Mouse (Mus musculus) intestine, embryonic 15.5 days (tissue): Measurements from ENCODE around the gene Ghrl. TPM values are rescaled to one million over a fixed set of nuclear protein-coding genes. Genes with fewer than 3 reads are reported as not detected.
A peak's percentile ranks its signal among the peaks of the same experiment; 100 is the strongest.
"Not testable (repeated sequence)": the region's sequence is repeated elsewhere in the genome, so short reads cannot be mapped to it uniquely, and the experiment has no call there.

Experiments
- ATAC-seq: fragments of 200-750 bp; cut with Nextera tagmentation; 2 replicates; pipeline ENCODE4 v1.8.0; 2017; ENCODE audit warnings: moderate TSS enrichment, moderate library complexity
- H3K27ac ChIP-seq: fragments of 300-500 bp; sonication (generic); 2 replicates; pipeline ENCODE4 v1.5.1; 2015; ENCODE audit warnings: mild to moderate bottlenecking, inconsistent platforms
- H3K27me3 ChIP-seq: fragments of 300-500 bp; sonication (generic); replicated peaks from 2 replicates; pipeline ENCODE4 v1.6.1; 2015; ENCODE audit warnings: inconsistent platforms
- H3K36me3 ChIP-seq: fragments of 300-500 bp; sonication (generic); 2 replicates; pipeline ENCODE4 v1.6.1; 2015; ENCODE audit warnings: inconsistent platforms
- H3K4me1 ChIP-seq: fragments of 300-500 bp; sonication (generic); replicated peaks from 2 replicates; pipeline ENCODE4 v1.6.1; 2015; ENCODE audit warnings: inconsistent platforms
- H3K4me2 ChIP-seq: fragments of 300-500 bp; sonication (generic); replicated peaks from 2 replicates; pipeline ENCODE4 v1.6.1; 2015; ENCODE audit warnings: mild to moderate bottlenecking, inconsistent platforms
- H3K4me3 ChIP-seq: fragments of 300-500 bp; sonication (generic); replicated peaks from 2 replicates; pipeline ENCODE4 v1.5.1; 2015; ENCODE audit warnings: inconsistent platforms
- H3K9ac ChIP-seq: fragments of 300-500 bp; sonication (generic); 2 replicates; pipeline ENCODE4 v1.6.1; 2015; ENCODE audit warnings: inconsistent platforms
- H3K9me3 ChIP-seq: fragments of 300-500 bp; sonication (generic); 2 replicates; pipeline ENCODE4 v1.6.1; 2016; ENCODE audit warnings: inconsistent platforms
- WGBS: fragments of 180-500 bp; shearing (Covaris S2); methylation state at CpG from one replicate; pipeline ENCODE4 v1.1.7; 2015; 5-methylcytosine and 5-hydroxymethylcytosine counted together
- polyA plus RNA-seq: library from polyadenylated mRNA; unstranded; fragments of >200 nt; fragmentation: Nextera tagmentation; extraction: Ambion mirVana; gene quantifications from 2 replicates; pipeline ENCODE4 v1.2.1, GENCODE M21; 2015

The Ghrl gene
- polyA plus RNA-seq, 1 experiment from 2014 or later = 103 TPM

- Histone ChIP-seq H3K36me3 (no peaks in the 10 kb centered on the region), H3K27ac (no peak overlapping the region), H3K4me1 (no peaks in the 10 kb centered on the region), H3K9ac (no peak overlapping the region), H3K9me3 (no peaks in the 10 kb centered on the region), H3K4me3 (no peak overlapping the region), H3K27me3 (no peaks in the 10 kb centered on the region), H3K4me2 (no peak overlapping the region)
- 92% methylated on average over 9 of the region's 9 CpGs for WGBS
- no peak for ATAC-seq
Measured at GRCm38 (mm10) chr6:113675991-113676390, 43.7 kb downstream of the Ghrl start.

- Histone ChIP-seq H3K27me3 (no peaks in the 10 kb centered on the region), H3K9me3 (no peaks in the 10 kb centered on the region), H3K9ac (no peak overlapping the region), H3K4me3 (no peak overlapping the region), H3K27ac (no peak overlapping the region), H3K36me3 (no peaks in the 10 kb centered on the region), H3K4me1 (no peaks in the 10 kb centered on the region), H3K4me2 (no peak overlapping the region)
- ATAC-seq = peak; percentile 48
- WGBS = 80% methylated on average over 4 of the region's 4 CpGs
Measured at GRCm38 (mm10) chr6:113675234-113675633, 44.4 kb downstream of the Ghrl start.

- no peak overlapping the region for H3K9ac ChIP-seq
- no peak overlapping the region for H3K27ac ChIP-seq
- no peaks in the 10 kb centered on the region for H3K36me3 ChIP-seq
- no peak overlapping the region for H3K4me3 ChIP-seq
- peaks cover 13% of the 10 kb centered on the region; the same call in 1 of the 2 replicates for H3K4me1 ChIP-seq
- H3K27me3 ChIP-seq = no peaks in the 10 kb centered on the region
- no peak overlapping the region for H3K4me2 ChIP-seq
- no peak for ATAC-seq
- WGBS = 77% methylated on average over 6 of the region's 6 CpGs
- no peaks in the 10 kb centered on the region for H3K9me3 ChIP-seq
Measured at GRCm38 (mm10) chr6:113672989-113673388, 46.7 kb downstream of the Ghrl start.

- not testable (repeated sequence) for ATAC-seq, H3K27me3 ChIP-seq, H3K9me3 ChIP-seq, H3K4me3 ChIP-seq, H3K27ac ChIP-seq, H3K36me3 ChIP-seq, H3K4me2 ChIP-seq, H3K9ac ChIP-seq
- peaks cover 15% of the 10 kb centered on the region; the same call in 1 of the 2 replicates for H3K4me1 ChIP-seq
- 89% methylated on average over 1 of the region's 1 CpGs for WGBS
Measured at GRCm38 (mm10) chr6:113672029-113672428, 47.7 kb downstream of the Ghrl start.

- no peak overlapping the region for H3K9ac ChIP-seq
- H3K36me3 ChIP-seq = no peaks in the 10 kb centered on the region
- ATAC-seq = 0 out of 2 replicates have a peak, but pooled peaks have one; percentile 1
- no peak overlapping the region for H3K4me3 ChIP-seq
- H3K4me2 ChIP-seq = no peak overlapping the region
- 58% methylated on average over 7 of the region's 7 CpGs for WGBS
- no peaks in the 10 kb centered on the region for H3K27me3 ChIP-seq
- H3K4me1 ChIP-seq = peaks cover 15% of the 10 kb centered on the region; the same call in 1 of the 2 replicates
- H3K27ac ChIP-seq = peak overlapping the region; percentile 86; the same call in 1 of the 2 replicates
- no peaks in the 10 kb centered on the region for H3K9me3 ChIP-seq
Measured at GRCm38 (mm10) chr6:113669821-113670220, 49.9 kb downstream of the Ghrl start.

GRCm38 (mm10) chr6:113668287-113669154 is 51.2 kb downstream of the Ghrl start:
- Histone ChIP-seq H3K4me2 (peak overlapping the region; percentile 35), H3K9ac (no peak overlapping the region), H3K36me3 (no peaks in the 10 kb centered on the region), H3K27ac (peak overlapping the region; percentile 86), H3K27me3 (no peaks in the 10 kb centered on the region), H3K4me3 (no peak overlapping the region), H3K4me1 (peaks cover 15% of the 10 kb centered on the region; the same call in 1 of the 2 replicates), H3K9me3 (no peaks in the 10 kb centered on the region)
- ATAC-seq = peak; percentile 96
- WGBS = 29% methylated on average over 15 of the region's 15 CpGs

GRCm38 (mm10) chr6:113667611-113668122 is 52.0 kb downstream of the Ghrl start:
- Histone ChIP-seq H3K4me3 (no peak overlapping the region), H3K36me3 (no peaks in the 10 kb centered on the region), H3K4me2 (no peak overlapping the region), H3K27me3 (no peaks in the 10 kb centered on the region), H3K27ac (peak overlapping the region; percentile 44), H3K9me3 (no peaks in the 10 kb centered on the region), H3K4me1 (peaks cover 15% of the 10 kb centered on the region; the same call in 1 of the 2 replicates), H3K9ac (no peak overlapping the region)
- ATAC-seq = no peak
- WGBS = 60% methylated on average over 8 of the region's 8 CpGs

Other genes starting within 250 kb of the Ghrl start
- gene Il17rc, start 248.5 kb downstream of the Ghrl start, polyA plus RNA-seq = 26.6 and 27.2 TPM in 2 replicates
- gene Creld1, start 236.6 kb downstream of the Ghrl start, polyA plus RNA-seq = 21.9 and 22.7 TPM in 2 replicates
- 0.43 and 0.45 TPM in 2 replicates for gene Prrt3, start 217.9 kb downstream of the Ghrl start, polyA plus RNA-seq
- gene Emc3, start 188.2 kb downstream of the Ghrl start, polyA plus RNA-seq = 84.2 and 88.3 TPM in 2 replicates
- gene Fancd2, start 188.2 kb downstream of the Ghrl start, polyA plus RNA-seq = 9.6 and 10.3 TPM in 2 replicates
- 0.13 TPM in 1 of 2 replicates, not detected in the other for gene Fancd2os, start 119.2 kb downstream of the Ghrl start, polyA plus RNA-seq
- 198 and 201 TPM in 2 replicates for gene Brk1, start 115.1 kb downstream of the Ghrl start, polyA plus RNA-seq
- 33.3 and 37.5 TPM in 2 replicates for gene Vhl, start 95.9 kb downstream of the Ghrl start, polyA plus RNA-seq
- 11.0 and 13.9 TPM in 2 replicates for gene Irak2, start 81.4 kb downstream of the Ghrl start, polyA plus RNA-seq
- gene Tatdn2, start 22.8 kb downstream of the Ghrl start, polyA plus RNA-seq = 0.97 and 1.2 TPM in 2 replicates
- 254 and 276 TPM in 2 replicates for gene Sec13, start 20.9 kb upstream of the Ghrl start, polyA plus RNA-seq